Mouse (Mus musculus) cortical plate, adult 2 months (tissue): ENCODE data around the gene Npas1. TPM values are rescaled to one million over a fixed set of nuclear protein-coding genes. Genes with fewer than 3 reads are reported as not detected.

ENCODE experiments used
- H3K27ac ChIP-seq: fragments of 200-500 bp; 2 replicates; pipeline ENCODE4 v1.5.1; 2012; ENCODE audit warnings: low read length, control low read depth, inconsistent platforms; ENCODE audit not compliant: insufficient read depth
- H3K4me1 ChIP-seq: fragments of 200-500 bp; 2 replicates; pipeline ENCODE4 v1.6.1; 2011; ENCODE audit warnings: low read length; ENCODE audit not compliant: control insufficient read depth, insufficient read depth
- H3K4me3 ChIP-seq: fragments of 200-500 bp; 2 replicates; pipeline ENCODE4 v1.5.1; 2011; ENCODE audit warnings: mild to moderate bottlenecking, low read length, control low read depth; ENCODE audit not compliant: insufficient read depth
- CTCF ChIP-seq: fragments of 200-500 bp; IDR thresholded peaks from 2 replicates; pipeline ENCODE4 v1.5.1; 2011; ENCODE audit warnings: mild to moderate bottlenecking, control low read depth, low read length; ENCODE audit not compliant: insufficient read depth; ENCODE audit errors: extremely low read depth
- POLR2A ChIP-seq: fragments of 200-500 bp; IDR thresholded peaks from 2 replicates; pipeline ENCODE4 v1.6.1; 2011; ENCODE audit warnings: mild to moderate bottlenecking, low read length, control low read depth; ENCODE audit not compliant: insufficient read depth; ENCODE audit errors: extremely low read depth
- polyA plus RNA-seq: library from polyadenylated mRNA; depleted of rRNA; stranded (reverse); fragments of >200 nt; gene quantifications from 2 replicates; pipeline ENCODE4 v1.2.3, GENCODE M21; 2012

Npas1 gene
- polyA plus RNA-seq, 1 experiment, result 10.7 TPM

GRCm38 (mm10) chr7:16499671-16500104 is 22.2 kb upstream of the Npas1 start:
- H3K4me1 ChIP-seq, result 0 out of 2 replicates have a peak, but pooled peaks cover 1% of the 10 kb centered on the region
- no peak overlapping the region for H3K4me3 ChIP-seq
- no peak overlapping the region for H3K27ac ChIP-seq
- no peak for TF ChIP-seq CTCF
- no peak for TF ChIP-seq POLR2A

GRCm38 (mm10) chr7:16496260-16496659 is 18.7 kb upstream of the Npas1 start:
- no peak for TF ChIP-seq POLR2A
- TF ChIP-seq CTCF, result no peak
- H3K27ac ChIP-seq, result no peak overlapping the region
- 0 out of 2 replicates have a peak, but pooled peaks cover 1% of the 10 kb centered on the region for H3K4me1 ChIP-seq
- no peak overlapping the region for H3K4me3 ChIP-seq

GRCm38 (mm10) chr7:16493361-16493760 is 15.8 kb upstream of the Npas1 start:
- TF ChIP-seq CTCF (peak; percentile 64), POLR2A (no peak)
- no peak overlapping the region for H3K4me3 ChIP-seq
- no peaks in the 10 kb centered on the region for H3K4me1 ChIP-seq
- no peak overlapping the region for H3K27ac ChIP-seq

GRCm38 (mm10) chr7:16492211-16492610 is 14.7 kb upstream of the Npas1 start:
- H3K4me1 ChIP-seq, result no peaks in the 10 kb centered on the region
- H3K4me3 ChIP-seq, result no peak overlapping the region
- no peak for TF ChIP-seq CTCF
- H3K27ac ChIP-seq, result no peak overlapping the region

- H3K27ac ChIP-seq, result no peak overlapping the region
- TF ChIP-seq CTCF (peak; percentile 96), POLR2A (no peak)
- no peak overlapping the region for H3K4me3 ChIP-seq
- no peaks in the 10 kb centered on the region for H3K4me1 ChIP-seq
Measured at GRCm38 (mm10) chr7:16491759-16492158, 14.2 kb upstream of the Npas1 start.

GRCm38 (mm10) chr7:16489948-16490347 is 12.4 kb upstream of the Npas1 start:
- TF ChIP-seq CTCF (no peak), POLR2A (no peak)
- Histone ChIP-seq H3K27ac (no peak overlapping the region), H3K4me1 (no peaks in the 10 kb centered on the region), H3K4me3 (no peak overlapping the region)

GRCm38 (mm10) chr7:16488816-16489215 is 11.3 kb upstream of the Npas1 start:
- TF ChIP-seq CTCF (no peak), POLR2A (no peak)
- Histone ChIP-seq H3K27ac (no peak overlapping the region), H3K4me3 (no peak overlapping the region), H3K4me1 (no peaks in the 10 kb centered on the region)

- no peak for TF ChIP-seq POLR2A
- no peak for TF ChIP-seq CTCF
- Histone ChIP-seq H3K27ac (no peak overlapping the region), H3K4me3 (peak overlapping the region; percentile 10; the same call in 1 of the 2 replicates), H3K4me1 (no peaks in the 10 kb centered on the region)
Measured at GRCm38 (mm10) chr7:16476600-16476989, 933 bp downstream of the Npas1 start.

GRCm38 (mm10) chr7:16475764-16476599 is 1.5 kb downstream of the Npas1 start:
- TF ChIP-seq POLR2A (no peak), CTCF (no peak)
- peak overlapping the region; percentile 10; the same call in 1 of the 2 replicates for H3K4me3 ChIP-seq

GRCm38 (mm10) chr7:16475321-16475720 is 2.2 kb downstream of the Npas1 start:
- Histone ChIP-seq H3K27ac (no peak overlapping the region), H3K4me3 (peak overlapping the region; percentile 10; the same call in 1 of the 2 replicates), H3K4me1 (no peaks in the 10 kb centered on the region)
- no peak for TF ChIP-seq CTCF
- no peak for TF ChIP-seq POLR2A

More at GRCm38 (mm10) chr7:16475764-16476599, 1.5 kb downstream of the Npas1 start:
- H3K27ac ChIP-seq, result no peak overlapping the region
- H3K4me1 ChIP-seq, result no peaks in the 10 kb centered on the region
